Mouse (Mus musculus) megakaryocyte progenitor cell, adult 5-6 weeks (primary cell): ENCODE data around the gene Vwa2. TPM values are rescaled to one million over a fixed set of nuclear protein-coding genes. Genes with fewer than 3 reads are reported as not detected.

Source experiments
- ATAC-seq: replicated peaks from 2 replicates; pipeline ENCODE4 v1.8.0; 2016; ENCODE audit warnings: mild to moderate bottlenecking, moderate TSS enrichment, inconsistent platforms; ENCODE audit not compliant: poor library complexity
- total RNA-seq, 2 experiments: library from RNA; stranded (forward) in 1 of 2; stranded (reverse) in 1 of 2; fragments of 157-497, 149-512 nt in 1 of 2; fragments of 200-1000 nt in 1 of 2; gene quantifications; 2 replicates each; pipeline versions ENCODE4 v1.2.3 to v1.2.4; 2015 to 2017

Gene Vwa2
- not detected in 2 replicates for total RNA-seq (2015)
- total RNA-seq (2017), result not detected in 2 replicates

DNA sequence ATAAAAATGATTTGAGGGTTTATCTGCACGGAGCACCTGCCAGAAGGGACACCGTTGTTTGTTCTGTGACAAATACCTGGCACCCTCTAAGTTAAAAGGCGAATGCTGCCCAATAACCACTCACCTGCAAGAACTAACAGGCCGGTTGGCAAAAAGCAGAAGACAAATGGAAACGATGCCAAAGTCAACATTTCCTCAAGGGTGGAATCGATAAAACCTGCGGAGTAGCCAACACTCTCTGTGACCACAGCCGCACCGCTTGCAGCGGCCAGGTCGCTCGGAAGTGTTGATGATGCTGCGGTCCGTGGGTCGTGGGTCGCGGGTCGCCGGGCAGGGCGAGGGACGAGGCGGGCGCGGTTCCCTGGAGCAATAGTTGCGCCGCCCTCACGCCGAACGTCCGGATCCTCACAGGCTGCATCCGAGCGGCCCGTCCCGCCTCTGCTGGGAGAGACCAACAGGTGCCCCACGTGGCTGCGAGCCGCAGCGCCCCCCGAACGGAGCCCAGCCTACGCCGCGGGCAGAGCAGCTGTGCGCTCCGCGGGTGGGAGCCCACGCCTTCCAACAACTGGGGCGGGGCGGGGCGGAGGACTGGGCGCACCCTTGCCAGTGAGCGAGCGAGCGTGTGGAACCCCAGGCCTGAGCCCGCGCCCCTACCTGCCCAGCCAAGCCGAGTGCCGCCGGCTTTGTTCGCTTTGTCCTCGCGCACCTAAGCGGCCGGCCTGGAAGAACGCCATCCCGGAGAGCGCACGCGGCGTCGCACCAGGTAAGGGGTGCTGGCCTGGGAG is at the start of gene Vwa2:
TSS of gene Vwa2 (plus strand) at position 434 of the 785 bp plus-strand sequence.
- ATAC-seq, result no peak

DNA sequence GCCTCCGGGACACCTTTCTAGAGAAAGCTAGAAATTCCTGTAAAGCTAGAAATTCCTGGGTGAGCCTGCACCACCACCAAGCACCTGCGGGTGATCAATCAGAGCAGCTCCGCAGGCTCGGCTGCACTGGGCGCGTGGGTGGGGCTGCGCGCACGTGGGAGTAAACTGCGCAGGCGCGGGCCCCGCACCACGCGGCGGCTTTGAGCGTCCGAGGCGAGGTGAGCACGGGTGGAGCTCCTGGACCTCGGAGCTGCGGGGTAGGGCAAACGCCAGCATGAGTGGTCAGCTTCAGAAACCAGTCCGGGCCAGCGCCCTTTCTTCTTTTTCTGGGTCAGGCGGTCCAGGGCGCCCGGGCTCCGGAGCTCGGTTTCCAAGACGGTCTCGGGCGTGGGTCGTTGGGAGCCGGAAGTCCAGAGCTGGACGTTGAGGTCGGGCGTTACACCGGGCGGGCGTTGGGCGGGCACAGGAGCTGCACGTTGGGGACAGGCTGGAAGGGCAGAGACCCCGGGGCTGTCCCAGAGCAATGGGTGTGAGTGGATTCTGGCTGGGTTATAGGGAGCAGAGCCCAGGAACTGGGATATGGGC is 47.9 kb upstream of the Vwa2 start, which contains the start of gene Tdrd1:
TSS of gene Tdrd1 (plus strand) at position 163 of the 585 bp plus-strand sequence.
- ATAC-seq, result no peak

DNA sequence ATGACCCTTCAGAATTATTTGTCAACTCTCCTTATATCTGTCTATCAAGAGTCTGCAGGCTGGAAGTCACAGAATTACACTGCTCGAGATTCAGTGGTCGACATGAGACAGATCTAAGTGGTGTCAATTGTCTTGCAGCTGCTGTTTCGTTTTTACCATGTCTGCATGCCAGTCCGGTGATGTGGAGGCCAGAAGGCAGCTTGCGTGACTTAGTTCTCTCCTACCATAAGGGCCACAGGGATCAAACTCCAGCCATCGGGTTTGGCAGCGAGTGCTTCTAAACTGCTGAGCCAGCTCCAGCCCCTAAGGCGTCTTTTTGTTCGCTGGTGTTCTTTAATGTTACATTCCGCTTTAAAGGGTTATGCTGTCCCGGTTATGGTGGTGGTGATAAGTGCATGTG is 45.7 kb upstream of the Vwa2 start:
- no peak for ATAC-seq

DNA sequence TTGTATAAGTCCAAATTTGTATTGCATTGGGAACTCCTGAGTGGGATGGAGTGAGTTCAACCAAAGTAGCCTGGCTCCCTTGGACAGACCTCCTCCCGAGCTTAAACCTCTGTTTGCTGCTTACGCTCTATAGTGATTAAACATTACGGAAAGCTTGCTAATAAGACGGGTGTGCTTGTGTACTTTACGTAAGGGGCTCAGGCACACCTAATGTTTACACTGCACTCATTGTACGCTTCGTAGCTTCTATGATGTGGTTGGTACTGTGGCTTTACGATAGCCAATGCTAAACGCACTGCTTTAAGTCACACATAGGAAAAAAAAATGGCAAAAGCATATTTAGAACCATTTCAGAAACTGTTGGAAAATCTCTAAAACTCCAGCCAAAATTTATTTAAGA is 44.8 kb upstream of the Vwa2 start:
- ATAC-seq, result no peak

DNA sequence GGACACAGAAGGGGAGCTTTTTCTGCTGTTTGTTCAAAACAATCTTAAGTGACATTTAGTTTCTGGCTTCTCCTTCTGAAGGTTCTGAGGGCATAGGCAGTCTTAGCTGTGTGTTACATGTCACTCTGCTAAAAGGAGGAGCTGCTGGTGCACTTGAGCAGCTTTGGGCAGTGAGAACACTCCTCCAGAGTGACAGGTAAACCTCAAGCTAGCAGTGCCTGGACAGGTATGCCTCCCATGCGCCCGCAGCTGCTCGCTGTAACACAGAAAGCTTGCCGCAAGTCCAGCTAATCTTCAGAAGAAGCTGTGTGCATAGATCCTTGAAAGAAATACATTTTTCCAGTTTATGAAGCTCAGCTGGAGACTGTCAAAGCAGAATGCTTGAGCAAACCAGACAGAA is 43.9 kb upstream of the Vwa2 start:
- no peak for ATAC-seq

DNA sequence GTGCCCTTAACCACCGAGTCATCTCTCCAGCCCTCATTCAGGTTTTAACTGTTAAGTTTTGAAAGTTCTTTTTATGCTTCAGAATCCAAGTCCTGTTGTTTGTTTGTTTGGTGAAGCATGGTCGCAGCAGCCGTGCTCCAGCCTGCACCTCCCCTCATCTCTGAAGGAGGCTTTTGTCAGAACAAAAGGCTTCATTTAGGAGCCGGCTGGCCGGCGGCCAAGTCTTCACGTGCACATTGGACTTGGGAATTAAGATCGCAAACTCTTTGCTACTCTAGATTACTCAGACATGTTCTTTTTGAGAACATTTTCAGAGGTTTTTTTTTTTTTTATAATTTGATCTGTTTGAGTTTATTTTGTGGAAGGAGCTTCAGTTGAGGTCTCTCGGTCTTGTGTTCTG is 38.7 kb upstream of the Vwa2 start:
- ATAC-seq, result no peak

DNA sequence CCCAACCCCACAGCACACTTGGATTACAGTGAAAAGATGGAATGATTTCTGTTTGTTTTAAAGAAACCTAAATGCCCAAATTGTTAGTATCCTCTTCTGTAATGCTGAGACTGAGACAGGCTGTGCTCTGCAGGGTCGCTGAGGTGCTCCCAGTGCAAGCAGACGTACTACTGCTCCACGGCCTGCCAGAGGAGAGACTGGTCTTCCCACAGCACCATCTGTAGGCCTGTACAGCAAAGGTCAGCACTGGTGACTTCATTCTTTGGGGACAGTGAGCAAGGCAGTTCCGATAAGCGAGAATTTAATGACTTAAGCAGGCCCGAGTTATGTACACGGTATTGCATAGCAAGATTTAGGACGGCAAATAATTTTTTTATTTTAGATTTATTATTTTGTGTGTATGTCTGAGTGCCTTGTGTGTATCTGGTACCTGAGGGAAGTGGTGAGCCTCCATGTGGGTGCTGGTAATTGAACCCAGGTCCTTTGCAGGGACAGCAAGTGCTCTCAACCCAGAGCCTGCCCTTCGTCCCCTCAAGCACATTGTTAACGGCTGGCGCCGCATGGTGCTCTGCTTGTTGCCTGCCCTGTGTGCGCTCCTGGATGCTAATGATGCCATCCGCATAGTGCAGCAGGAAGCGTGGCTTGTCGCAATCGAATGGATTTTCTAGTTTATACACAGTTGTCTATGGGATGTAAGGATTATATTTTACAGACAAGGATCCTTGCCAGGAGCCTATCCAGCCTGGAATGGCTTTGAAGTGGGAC is 34.9 kb upstream of the Vwa2 start:
- ATAC-seq, result no peak

DNA sequence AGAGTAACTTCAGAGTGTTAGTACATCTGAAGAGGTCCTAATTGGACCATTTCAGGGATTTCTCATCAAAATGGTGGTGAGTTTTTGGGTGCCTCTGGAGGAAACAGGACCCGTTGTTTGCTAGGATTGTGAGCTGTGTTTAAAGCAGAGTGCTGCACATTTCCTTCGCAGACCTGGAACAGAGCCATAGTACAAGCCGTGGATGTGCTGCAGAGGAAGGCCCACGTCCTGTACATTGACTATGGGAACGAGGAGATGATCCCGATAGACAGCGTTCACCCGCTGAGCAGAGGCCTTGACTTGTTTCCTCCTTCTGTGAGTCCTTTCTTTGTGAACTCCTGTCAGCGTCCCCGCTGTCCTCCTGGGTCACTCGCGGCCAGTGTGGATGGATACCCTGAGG is 31.1 kb upstream of the Vwa2 start:
- ATAC-seq, result no peak

DNA sequence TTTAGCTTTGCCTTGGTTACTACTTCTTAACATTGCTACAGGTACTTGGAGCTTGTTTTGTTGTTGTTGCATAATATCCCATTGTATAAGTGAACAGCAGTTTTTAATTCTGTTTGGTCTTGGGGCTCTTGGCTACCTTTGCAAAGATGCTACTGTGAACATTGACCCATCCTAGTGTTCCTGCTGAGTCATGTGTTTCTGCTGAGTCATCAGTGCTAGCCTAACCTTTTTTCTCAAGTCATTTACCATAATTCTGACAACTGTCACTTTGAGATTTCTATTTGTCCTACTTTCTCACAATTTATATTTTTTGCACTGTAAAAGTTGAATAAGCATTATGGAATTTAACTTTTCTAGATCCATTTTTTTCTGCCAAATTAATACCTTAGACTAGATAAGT is 21.5 kb upstream of the Vwa2 start:
- no peak for ATAC-seq

DNA sequence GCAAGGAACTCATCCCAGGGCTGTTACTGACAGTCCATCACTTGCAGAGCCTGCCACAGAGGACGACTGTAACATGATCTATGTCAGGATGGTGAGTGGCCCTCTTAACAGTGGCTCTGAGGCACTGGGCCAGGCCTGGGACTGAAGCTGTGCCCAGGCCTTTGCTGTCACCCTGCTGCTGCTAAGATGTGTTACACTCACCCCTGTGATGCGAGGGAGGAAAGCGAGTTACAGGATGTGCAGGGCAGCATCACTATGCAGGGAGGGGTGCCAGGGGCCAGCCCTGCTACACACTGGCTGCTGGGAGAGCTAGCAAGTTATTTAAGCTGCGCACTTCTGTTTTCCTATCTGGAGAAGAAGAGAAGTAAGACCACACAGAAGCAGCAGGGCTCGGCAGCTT is 17.6 kb upstream of the Vwa2 start:
- no peak for ATAC-seq

DNA sequence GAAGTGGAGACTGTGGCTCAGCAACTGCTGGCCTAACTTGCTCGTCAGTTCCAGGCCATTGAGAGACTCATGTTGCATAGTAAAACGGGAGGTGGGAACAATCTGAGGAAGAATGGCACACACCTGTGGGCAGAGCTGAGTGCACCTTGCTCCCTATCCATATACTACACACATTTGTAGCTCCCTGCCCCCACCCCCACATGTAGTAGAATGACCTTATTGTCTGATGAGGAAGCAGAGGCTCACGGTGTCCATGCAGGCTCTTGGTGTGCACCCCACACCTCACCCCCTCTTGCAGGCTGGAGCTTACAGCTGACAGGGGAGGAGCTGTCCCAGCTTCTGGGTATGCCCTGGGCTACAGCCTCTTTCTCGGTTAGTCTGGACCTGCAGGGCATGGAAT is 6.3 kb upstream of the Vwa2 start:
- ATAC-seq, result no peak

DNA sequence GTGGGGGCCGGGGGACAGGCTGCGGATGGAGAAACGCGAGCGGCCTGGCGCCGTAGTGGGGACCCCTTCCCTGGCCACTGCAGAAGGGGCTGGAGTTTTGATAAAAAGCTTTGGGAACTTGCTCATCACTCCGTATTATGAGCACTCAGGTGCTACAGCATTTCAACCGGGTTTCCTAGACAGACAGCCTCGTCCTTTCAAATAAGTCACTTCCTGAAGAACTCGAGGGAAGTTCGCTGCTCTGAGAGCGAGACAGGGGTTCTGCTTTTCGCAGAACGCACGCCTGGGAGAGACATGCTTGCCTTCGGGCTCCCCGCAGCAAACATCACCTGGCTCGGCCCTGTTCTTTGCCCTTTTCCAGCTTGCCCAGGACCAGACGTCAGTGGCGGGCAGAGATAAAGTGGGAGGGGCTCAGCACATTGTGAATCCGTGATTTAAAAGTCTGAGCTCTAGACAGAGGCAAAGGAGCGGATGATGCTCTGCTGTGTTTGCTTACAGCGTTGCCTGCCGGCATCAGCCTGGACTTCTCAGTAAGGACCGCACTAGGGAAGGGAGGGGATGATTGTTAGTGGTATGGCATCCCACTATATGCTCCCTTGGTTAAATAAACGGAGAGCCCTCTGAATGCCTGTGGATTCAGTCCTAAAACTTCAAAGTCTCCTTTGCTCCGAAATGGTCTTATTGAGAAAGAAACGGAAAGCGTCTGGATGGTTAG is 709 bp downstream of the Vwa2 start:
- ATAC-seq, result no peak

DNA sequence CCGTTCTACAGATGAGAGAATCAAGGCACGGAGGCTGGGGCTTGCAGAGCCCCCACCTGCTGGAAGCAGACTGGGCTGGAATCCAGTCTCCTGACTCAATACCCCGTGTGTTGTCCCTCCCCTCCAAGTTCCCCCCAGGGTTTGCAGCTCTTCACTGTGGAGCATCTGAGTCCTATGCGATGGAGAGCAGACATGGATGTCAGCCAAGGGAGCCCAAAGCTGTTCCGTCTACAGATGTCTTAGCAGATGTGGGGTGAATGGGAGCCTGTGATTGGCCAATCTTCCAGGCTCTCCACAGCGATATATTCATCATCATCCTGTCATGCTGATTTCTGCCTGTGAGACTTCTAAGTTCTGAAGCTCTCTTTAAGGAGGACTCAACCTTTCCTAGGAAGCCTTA is 3.3 kb downstream of the Vwa2 start:
- no peak for ATAC-seq

DNA sequence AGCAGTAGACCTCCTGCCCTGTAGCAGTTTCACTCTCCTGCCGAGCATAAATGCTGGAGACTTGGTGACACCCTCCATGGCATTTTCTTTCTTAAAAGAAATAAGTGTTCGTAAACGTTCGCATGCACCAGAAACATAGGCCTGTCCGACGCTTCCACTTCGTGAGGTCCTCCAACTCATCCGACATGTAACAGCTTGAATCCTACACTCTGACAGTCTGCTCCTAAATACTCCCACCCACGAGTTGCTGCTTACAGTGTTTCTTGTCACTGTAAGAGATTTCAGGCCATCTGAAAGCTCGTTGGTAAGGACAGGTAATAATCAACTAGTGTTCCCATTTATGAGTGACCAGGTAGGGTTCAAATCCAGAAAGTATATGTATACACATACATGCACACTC is 13.8 kb downstream of the Vwa2 start:
- no peak for ATAC-seq

DNA sequence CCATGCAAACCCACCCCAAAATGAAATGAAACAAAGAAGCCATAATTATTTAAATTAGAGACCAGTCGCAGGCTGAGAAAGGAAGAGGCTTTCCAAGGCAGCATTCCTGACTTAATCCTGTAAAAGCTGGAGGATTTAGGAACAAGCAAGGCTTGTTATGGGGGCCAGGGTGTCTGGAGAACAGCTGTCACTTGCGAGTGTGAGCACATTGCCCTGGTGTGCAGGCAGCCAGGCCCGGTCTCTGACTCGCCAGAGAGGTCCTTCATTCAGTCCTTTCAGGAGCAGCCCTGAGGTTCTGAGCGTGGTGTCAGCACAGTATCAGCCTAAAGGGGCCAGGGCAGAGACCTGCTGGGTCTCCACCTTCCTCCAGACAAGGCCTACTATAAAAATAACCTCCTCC is 14.6 kb downstream of the Vwa2 start:
- no peak for ATAC-seq

DNA sequence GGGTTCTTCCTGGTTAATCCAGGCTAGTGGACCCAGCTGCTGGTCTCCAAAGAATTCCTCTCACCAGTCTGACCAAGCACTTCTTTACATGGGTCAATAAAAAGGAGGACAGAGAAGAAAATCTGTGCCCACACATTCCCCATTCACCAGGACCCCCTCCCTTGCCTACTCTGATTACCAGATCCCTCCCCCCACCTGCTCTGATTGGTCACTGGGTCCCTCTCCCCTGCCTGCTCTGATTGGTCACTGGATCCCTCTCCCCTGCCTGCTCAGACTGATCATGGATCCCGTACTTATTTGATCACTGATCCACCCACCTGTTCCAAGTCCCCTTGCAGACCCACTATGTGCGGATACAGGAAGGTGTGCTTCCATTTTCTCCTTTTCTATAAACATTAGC is 17.4 kb downstream of the Vwa2 start:
- ATAC-seq, result no peak

DNA sequence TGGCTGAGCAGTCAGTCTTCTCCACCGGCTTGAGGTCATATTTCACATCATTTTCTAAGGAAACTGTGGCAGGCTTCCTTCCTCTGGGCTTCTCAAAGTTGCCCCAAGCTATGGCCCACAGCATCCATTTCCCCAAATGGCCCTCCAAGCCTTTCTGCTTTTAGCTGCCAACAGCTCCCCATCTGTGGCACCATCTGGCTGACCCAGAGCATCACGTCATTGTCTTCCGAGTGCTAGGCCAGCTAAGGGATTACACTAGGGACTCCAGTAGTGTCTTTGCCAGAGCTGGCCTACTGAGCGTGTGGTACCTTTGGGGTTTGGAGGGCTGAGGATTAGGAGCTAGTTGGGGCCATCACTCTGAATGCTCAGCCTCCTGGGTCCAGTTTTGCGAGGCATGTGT is 18.5 kb downstream of the Vwa2 start:
- ATAC-seq, result no peak

DNA sequence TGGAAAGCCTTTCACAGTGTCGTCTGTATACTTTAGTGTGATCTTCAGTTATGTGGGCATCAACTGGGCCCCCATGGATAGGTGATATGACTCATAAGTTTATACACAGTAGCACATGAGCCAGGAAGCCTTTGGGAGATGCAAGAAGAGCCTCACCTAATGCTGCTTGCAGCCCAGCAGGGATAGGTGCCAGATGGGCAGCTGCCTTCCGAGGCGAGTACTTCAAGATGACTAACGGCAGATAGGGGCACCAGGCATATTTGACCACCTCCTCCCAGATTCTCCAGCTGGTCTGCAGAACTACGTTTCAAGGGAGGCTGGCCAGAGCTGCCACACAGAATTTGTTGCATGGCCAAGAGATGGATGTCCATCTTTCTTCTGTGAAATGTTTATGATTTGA is 19.3 kb downstream of the Vwa2 start:
- ATAC-seq, result no peak

DNA sequence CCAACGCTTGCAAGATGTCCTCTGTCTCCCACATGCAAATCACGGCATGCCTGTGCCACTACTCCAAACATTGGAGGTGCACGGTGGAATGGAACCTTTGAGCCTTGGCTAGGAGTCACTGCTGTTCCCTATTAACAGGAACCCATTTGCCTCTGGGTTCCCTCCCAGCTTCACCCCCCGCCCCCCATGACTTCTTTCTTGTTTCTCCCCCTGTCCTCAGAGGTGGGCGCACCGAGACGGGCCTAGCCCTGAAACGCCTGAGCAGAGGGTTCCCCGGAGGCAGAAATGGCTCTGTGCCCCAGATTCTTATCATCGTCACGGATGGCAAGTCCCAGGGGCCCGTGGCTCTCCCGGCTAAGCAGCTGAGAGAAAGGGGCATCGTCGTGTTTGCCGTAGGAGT is 23.6 kb downstream of the Vwa2 start:
- no peak for ATAC-seq

DNA sequence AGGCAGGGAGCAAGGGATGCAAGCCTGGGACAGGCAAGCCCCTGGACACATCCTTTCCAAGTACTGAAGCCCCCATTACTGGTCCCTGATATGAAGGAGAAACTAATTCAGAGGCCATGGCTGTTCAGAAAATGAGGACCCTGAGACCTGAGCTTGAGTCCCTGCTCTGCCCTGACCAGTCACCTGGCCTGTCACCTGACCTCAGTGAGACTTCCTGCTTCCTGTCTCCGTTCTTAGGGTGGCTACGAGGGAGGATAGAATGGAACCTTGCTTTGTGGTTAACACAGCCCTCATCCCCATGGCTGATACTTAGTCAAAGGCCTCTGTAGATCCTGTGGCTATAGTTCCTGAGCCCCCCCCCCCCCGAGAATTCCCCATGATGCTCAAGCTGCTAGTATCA is 30.0 kb downstream of the Vwa2 start:
- ATAC-seq, result no peak

DNA sequence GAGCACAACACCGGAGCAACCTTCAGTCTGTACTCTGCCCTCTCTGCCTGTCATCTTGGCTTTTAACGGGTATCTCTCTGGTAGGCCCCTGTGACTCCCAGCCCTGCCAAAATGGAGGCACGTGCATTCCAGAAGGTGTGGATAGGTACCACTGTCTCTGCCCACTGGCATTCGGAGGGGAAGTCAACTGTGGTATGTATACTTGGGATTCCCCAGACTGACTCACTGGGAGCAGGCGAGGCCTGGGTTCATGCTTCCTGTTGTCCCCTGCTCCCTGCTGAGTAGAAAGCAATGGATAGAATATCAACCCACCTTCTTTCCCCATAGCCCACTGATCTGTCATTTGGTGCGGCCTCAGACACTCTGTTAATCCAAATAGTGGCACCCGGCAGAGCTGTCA is 31.3 kb downstream of the Vwa2 start:
- no peak for ATAC-seq
